Mouse (Mus musculus) lung, embryonic 15.5 days (tissue): ENCODE data around the gene Igfbpl1. TPM values are rescaled to one million over a fixed set of nuclear protein-coding genes. Genes with fewer than 3 reads are reported as not detected.
A peak's percentile ranks its signal among the peaks of the same experiment; 100 is the strongest.

Source experiments
- ATAC-seq: fragments of 200-750 bp; cut with Nextera tagmentation; 2 replicates; pipeline ENCODE4 v1.8.0; 2017; ENCODE audit warnings: moderate number of reproducible peaks, borderline replicate concordance; ENCODE audit not compliant: low FRiP score, low TSS enrichment; ENCODE audit errors: extremely low read depth
- H3K27ac ChIP-seq: fragments of 300-500 bp; sonication (generic); 2 replicates; pipeline ENCODE4 v1.5.1; 2015; ENCODE audit warnings: moderate library complexity, mild to moderate bottlenecking, inconsistent platforms
- H3K27me3 ChIP-seq: fragments of 300-500 bp; sonication (generic); 2 replicates; pipeline ENCODE4 v1.6.1; 2015; ENCODE audit warnings: inconsistent platforms
- H3K36me3 ChIP-seq: fragments of 300-500 bp; sonication (generic); 2 replicates; pipeline ENCODE4 v1.6.1; 2015; ENCODE audit warnings: inconsistent platforms
- H3K4me1 ChIP-seq: fragments of 300-500 bp; sonication (generic); 2 replicates; pipeline ENCODE4 v1.6.1; 2015; ENCODE audit warnings: inconsistent platforms
- H3K4me2 ChIP-seq: fragments of 300-500 bp; sonication (generic); 2 replicates; pipeline ENCODE4 v1.6.1; 2015; ENCODE audit warnings: inconsistent platforms, mild to moderate bottlenecking, moderate library complexity
- H3K4me3 ChIP-seq: fragments of 300-500 bp; sonication (generic); 2 replicates; pipeline ENCODE4 v1.5.1; 2015; ENCODE audit warnings: mild to moderate bottlenecking, inconsistent platforms
- H3K9ac ChIP-seq: fragments of 300-500 bp; sonication (generic); 2 replicates; pipeline ENCODE4 v1.6.1; 2015; ENCODE audit warnings: inconsistent platforms
- H3K9me3 ChIP-seq: fragments of 300-500 bp; sonication (generic); 2 replicates; pipeline ENCODE4 v1.6.1; 2016; ENCODE audit warnings: inconsistent platforms
- WGBS: fragments of 180-500 bp; shearing (Covaris S2); methylation state at CpG from one replicate; pipeline ENCODE4 v1.1.7; 2015; 5-methylcytosine and 5-hydroxymethylcytosine counted together
- polyA plus RNA-seq: library from polyadenylated mRNA; unstranded; fragments of >200 nt; fragmentation: Nextera tagmentation; extraction: Ambion mirVana; gene quantifications from 2 replicates; pipeline ENCODE4 v1.2.1, GENCODE M21; 2015

The Igfbpl1 gene
- polyA plus RNA-seq, 1 experiment from 2014 or later, result 0.07 TPM

GRCm38 (mm10) chr4:45789263-45789958 lies 37.3 kb downstream of the Igfbpl1 start:
- Histone ChIP-seq H3K4me2 (no peak overlapping the region), H3K27ac (no peak overlapping the region), H3K4me1 (peaks cover 9% of the 10 kb centered on the region), H3K36me3 (no peaks in the 10 kb centered on the region), H3K4me3 (no peak overlapping the region), H3K9ac (no peak overlapping the region), H3K9me3 (no peaks in the 10 kb centered on the region), H3K27me3 (peaks cover 3% of the 10 kb centered on the region; the same call in 1 of the 2 replicates)
- no peak for ATAC-seq
- WGBS, result 34% methylated on average over 13 of the region's 13 CpGs

- no peak overlapping the region for H3K4me3 ChIP-seq
- H3K27ac ChIP-seq, result no peak overlapping the region
- no peaks in the 10 kb centered on the region for H3K9me3 ChIP-seq
- 62% methylated on average over 13 of the region's 13 CpGs for WGBS
- no peak overlapping the region for H3K4me2 ChIP-seq
- H3K9ac ChIP-seq, result no peak overlapping the region
- no peaks in the 10 kb centered on the region for H3K36me3 ChIP-seq
- peaks cover 9% of the 10 kb centered on the region for H3K4me1 ChIP-seq
- no peak for ATAC-seq
- peaks cover 3% of the 10 kb centered on the region; the same call in 1 of the 2 replicates for H3K27me3 ChIP-seq
Observed at GRCm38 (mm10) chr4:45788446-45789081, 38.2 kb downstream of the Igfbpl1 start.

DNA sequence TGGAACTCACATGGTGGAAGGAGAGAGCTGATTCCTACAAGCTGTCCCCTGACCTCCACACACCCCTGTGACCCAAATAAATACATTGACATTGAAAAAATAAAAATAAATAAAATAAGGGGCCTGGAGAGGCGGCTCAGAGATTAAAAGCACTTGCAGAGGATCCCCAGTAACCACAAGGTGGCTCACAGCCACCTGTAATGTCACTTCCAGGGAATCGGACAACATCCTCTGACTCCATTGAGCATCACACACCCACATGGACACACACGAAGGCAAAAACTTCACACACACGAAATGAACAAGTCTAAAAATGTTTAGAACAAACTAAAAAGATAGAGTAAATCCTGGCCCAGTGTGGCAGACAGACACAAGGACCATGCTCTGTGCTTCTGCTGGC lies 40.0 kb downstream of the Igfbpl1 start:
- WGBS, result 43% methylated on average over 4 of the region's 4 CpGs

GRCm38 (mm10) chr4:45785959-45786358 lies 40.8 kb downstream of the Igfbpl1 start:
- WGBS, result 16% methylated on average over 2 of the region's 2 CpGs
- peaks cover 9% of the 10 kb centered on the region for H3K4me1 ChIP-seq
- no peak overlapping the region for H3K4me2 ChIP-seq
- H3K4me3 ChIP-seq, result no peak overlapping the region
- H3K9me3 ChIP-seq, result no peaks in the 10 kb centered on the region
- peaks cover 3% of the 10 kb centered on the region; the same call in 1 of the 2 replicates for H3K27me3 ChIP-seq
- no peak overlapping the region for H3K27ac ChIP-seq
- ATAC-seq, result no peak
- no peaks in the 10 kb centered on the region for H3K36me3 ChIP-seq
- H3K9ac ChIP-seq, result no peak overlapping the region

More for the DNA sequence above, 40.0 kb downstream of the Igfbpl1 start:
- H3K36me3 ChIP-seq, result no peaks in the 10 kb centered on the region
- H3K27me3 ChIP-seq, result peaks cover 3% of the 10 kb centered on the region; the same call in 1 of the 2 replicates
- H3K4me3 ChIP-seq, result no peak overlapping the region
- H3K4me1 ChIP-seq, result peaks cover 9% of the 10 kb centered on the region
- no peak for ATAC-seq
- no peak overlapping the region for H3K9ac ChIP-seq
- no peak overlapping the region for H3K27ac ChIP-seq
- H3K4me2 ChIP-seq, result no peak overlapping the region
- H3K9me3 ChIP-seq, result no peaks in the 10 kb centered on the region

- Histone ChIP-seq H3K27ac (no peak overlapping the region), H3K9ac (no peak overlapping the region), H3K4me2 (no peak overlapping the region), H3K4me3 (no peak overlapping the region), H3K9me3 (no peaks in the 10 kb centered on the region), H3K36me3 (no peaks in the 10 kb centered on the region), H3K4me1 (no peaks in the 10 kb centered on the region), H3K27me3 (peaks cover 3% of the 10 kb centered on the region; the same call in 1 of the 2 replicates)
- no peak for ATAC-seq
- 58% methylated on average over 1 of the region's 1 CpGs for WGBS
Observed at GRCm38 (mm10) chr4:45783671-45784070, 43.1 kb downstream of the Igfbpl1 start.

DNA sequence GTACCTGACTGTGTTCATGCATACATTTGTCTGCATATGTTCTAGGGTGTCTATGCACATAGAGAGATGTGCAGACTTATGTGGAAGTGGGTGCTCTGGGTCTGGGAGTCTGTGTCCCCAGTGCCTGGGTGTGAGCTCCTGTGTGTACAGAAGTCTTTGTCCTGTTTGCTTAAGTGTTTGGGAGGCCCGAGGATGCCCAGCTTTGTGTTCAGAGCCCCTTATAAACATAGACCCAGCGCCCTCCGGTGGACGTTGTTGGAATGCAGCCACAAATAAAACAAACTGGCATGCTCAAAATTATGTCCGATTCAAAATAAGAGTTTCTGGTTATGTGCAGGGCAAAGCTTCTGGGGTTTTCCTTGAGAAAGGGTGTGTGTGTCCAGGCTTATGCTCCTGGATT lies 55.1 kb downstream of the Igfbpl1 start:
- no peak overlapping the region for H3K4me2 ChIP-seq
- H3K4me1 ChIP-seq, result peaks cover 21% of the 10 kb centered on the region
- H3K27me3 ChIP-seq, result 0 out of 2 replicates have a peak, but pooled peaks cover 5% of the 10 kb centered on the region
- no peak for ATAC-seq
- no peak overlapping the region for H3K9ac ChIP-seq
- H3K4me3 ChIP-seq, result no peak overlapping the region
- no peaks in the 10 kb centered on the region for H3K9me3 ChIP-seq
- under 1% methylated on average over 5 of the region's 5 CpGs for WGBS
- H3K27ac ChIP-seq, result no peak overlapping the region
- H3K36me3 ChIP-seq, result no peaks in the 10 kb centered on the region

- WGBS, result 43% methylated on average over 8 of the region's 8 CpGs
- Histone ChIP-seq H3K4me2 (no peak overlapping the region), H3K27me3 (0 out of 2 replicates have a peak, but pooled peaks cover 5% of the 10 kb centered on the region), H3K36me3 (no peaks in the 10 kb centered on the region), H3K4me3 (no peak overlapping the region), H3K9me3 (no peaks in the 10 kb centered on the region), H3K27ac (no peak overlapping the region), H3K4me1 (peaks cover 26% of the 10 kb centered on the region), H3K9ac (no peak overlapping the region)
- ATAC-seq, result no peak
Observed at GRCm38 (mm10) chr4:45771173-45771572, 55.5 kb downstream of the Igfbpl1 start.

DNA sequence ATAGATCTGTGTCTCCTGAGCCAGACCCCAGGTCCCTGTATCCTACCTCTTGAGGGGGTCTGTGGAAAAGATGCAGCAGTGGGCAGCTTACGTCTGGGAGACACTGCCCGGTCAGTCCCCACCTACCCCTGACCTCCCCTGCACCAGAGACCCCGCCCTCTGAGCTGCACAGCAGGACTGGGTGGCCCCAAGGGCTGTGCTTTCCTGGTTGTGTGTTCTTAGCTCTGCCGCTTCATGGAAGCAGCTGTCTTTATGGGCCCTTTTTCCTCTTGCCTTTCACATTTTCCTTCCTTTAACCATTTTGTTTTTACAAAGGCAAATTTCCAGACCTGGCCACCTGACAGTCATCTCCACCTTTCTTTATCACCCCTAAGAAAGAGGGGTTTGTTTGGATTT lies 56.1 kb downstream of the Igfbpl1 start:
- no peaks in the 10 kb centered on the region for H3K9me3 ChIP-seq
- H3K9ac ChIP-seq, result no peak overlapping the region
- no peak for ATAC-seq
- peaks cover 28% of the 10 kb centered on the region for H3K4me1 ChIP-seq
- no peaks in the 10 kb centered on the region for H3K36me3 ChIP-seq
- H3K27me3 ChIP-seq, result 0 out of 2 replicates have a peak, but pooled peaks cover 5% of the 10 kb centered on the region
- WGBS, result 39% methylated on average over 4 of the region's 4 CpGs
- H3K4me3 ChIP-seq, result no peak overlapping the region
- H3K4me2 ChIP-seq, result no peak overlapping the region
- H3K27ac ChIP-seq, result no peak overlapping the region

GRCm38 (mm10) chr4:45769791-45770637 lies 56.7 kb downstream of the Igfbpl1 start:
- Histone ChIP-seq H3K9ac (no peak overlapping the region), H3K4me2 (no peak overlapping the region), H3K4me1 (peaks cover 34% of the 10 kb centered on the region), H3K36me3 (no peaks in the 10 kb centered on the region), H3K27me3 (peaks cover 8% of the 10 kb centered on the region; the same call in 1 of the 2 replicates), H3K9me3 (no peaks in the 10 kb centered on the region), H3K4me3 (no peak overlapping the region), H3K27ac (no peak overlapping the region)
- ATAC-seq, result no peak
- WGBS, result 43% methylated on average over 10 of the region's 10 CpGs

DNA sequence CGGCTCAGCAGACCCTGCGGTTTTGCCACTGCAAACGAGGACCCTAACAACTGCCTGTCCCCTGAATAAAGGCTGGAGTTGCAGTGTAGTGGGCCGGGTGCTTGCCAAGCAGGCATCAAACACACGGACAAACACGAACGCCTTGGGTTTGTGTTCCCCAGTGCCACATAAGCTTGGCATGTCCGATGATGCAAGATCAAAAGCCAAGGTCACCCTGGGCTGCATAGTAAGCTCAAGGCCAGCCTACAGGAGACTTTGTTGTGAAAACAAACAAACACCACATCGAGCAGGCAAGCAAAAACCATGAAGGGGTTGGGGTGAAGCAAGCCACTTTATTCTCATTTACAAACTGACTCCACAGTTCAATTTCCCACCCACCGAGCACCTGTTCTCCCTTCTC lies 57.6 kb downstream of the Igfbpl1 start:
- H3K9ac ChIP-seq, result no peak overlapping the region
- peaks cover 14% of the 10 kb centered on the region; the same call in 1 of the 2 replicates for H3K27me3 ChIP-seq
- H3K27ac ChIP-seq, result no peak overlapping the region
- no peak for ATAC-seq
- H3K36me3 ChIP-seq, result no peaks in the 10 kb centered on the region
- H3K9me3 ChIP-seq, result no peaks in the 10 kb centered on the region
- H3K4me1 ChIP-seq, result peaks cover 40% of the 10 kb centered on the region
- 41% methylated on average over 10 of the region's 10 CpGs for WGBS
- no peak overlapping the region for H3K4me2 ChIP-seq
- H3K4me3 ChIP-seq, result no peak overlapping the region

DNA sequence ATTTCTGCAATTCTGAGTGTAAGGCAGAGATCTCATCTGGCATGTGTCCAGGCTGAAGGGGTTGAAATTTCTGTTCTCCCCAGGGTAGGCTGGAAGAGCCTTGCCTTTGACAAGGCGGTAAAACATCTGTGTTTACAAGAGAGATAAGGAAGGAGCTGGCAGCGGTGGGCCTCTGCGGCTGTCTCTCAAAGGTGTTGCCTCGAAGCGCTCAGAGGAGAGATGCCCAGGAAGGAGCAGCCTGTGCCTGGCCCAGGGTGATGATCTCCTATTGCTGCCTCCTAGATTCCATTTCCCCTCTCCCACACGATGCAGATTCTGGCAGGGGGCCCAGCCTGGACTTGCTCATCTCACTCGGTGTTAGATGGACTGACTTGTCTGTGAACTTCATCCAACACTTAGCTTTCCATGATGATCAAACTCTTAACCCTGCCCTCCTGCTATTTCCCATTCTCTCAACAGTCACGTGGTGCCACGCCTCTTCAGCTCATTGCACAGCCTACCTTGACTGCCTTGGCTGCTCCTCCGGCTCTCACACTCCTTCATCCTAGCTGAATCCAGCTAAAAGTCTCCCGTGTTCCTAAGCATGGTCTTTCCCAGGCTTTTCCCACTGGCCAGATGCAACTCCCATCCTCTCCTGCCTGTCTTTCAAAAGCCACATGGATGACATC lies 58.7 kb downstream of the Igfbpl1 start:
- WGBS, result 8% methylated on average over 11 of the region's 11 CpGs
- Histone ChIP-seq H3K4me3 (no peak overlapping the region), H3K27me3 (peaks cover 14% of the 10 kb centered on the region; the same call in 1 of the 2 replicates), H3K9me3 (no peaks in the 10 kb centered on the region), H3K4me2 (peak overlapping the region; percentile 19; the same call in 1 of the 2 replicates), H3K9ac (no peak overlapping the region), H3K36me3 (no peaks in the 10 kb centered on the region), H3K4me1 (peaks cover 52% of the 10 kb centered on the region), H3K27ac (peak overlapping the region; percentile 25; the same call in 1 of the 2 replicates)
- ATAC-seq, result peak; percentile 72
